Mouse (Mus musculus) brain, embryonic 14.5 days (tissue): Measurements from ENCODE around the gene Rad9a.

Experiments used
- CTCF ChIP-seq: fragments of 200-500 bp; IDR thresholded peaks from 2 replicates; pipeline ENCODE4 v1.5.1; 2012; ENCODE audit warnings: inconsistent platforms, mild to moderate bottlenecking, moderate library complexity, borderline replicate concordance; ENCODE audit not compliant: insufficient read depth, insufficient read length; ENCODE audit errors: extremely low read depth
- POLR2A ChIP-seq: fragments of 200-500 bp; IDR thresholded peaks from 2 replicates; pipeline ENCODE4 v1.6.1; 2012; ENCODE audit warnings: mild to moderate bottlenecking, inconsistent platforms, borderline replicate concordance; ENCODE audit not compliant: poor library complexity, insufficient read depth, insufficient read length, severe bottlenecking; ENCODE audit errors: extremely low read depth

GRCm38 (mm10) chr19:4218293-4218692 lies 16.8 kb upstream of the Rad9a start:
- no peak for TF ChIP-seq CTCF
- TF ChIP-seq POLR2A = no peak
